Mouse (Mus musculus): ENCODE results near the gene Crispld2. TPM values are rescaled to one million over a fixed set of nuclear protein-coding genes. Genes with fewer than 3 reads are reported as not detected.
A peak's percentile ranks its signal among the peaks of the same experiment; 100 is the strongest.

Gene Crispld2
- polyA plus RNA-seq, 1 experiment from 2014 or later = 9.2 TPM

- peak within 1 kb of the TSS; percentile 97 for H3K27ac ChIP-seq (ENCODE audit: low read depth, low read length)
- peak within 1 kb of the TSS; percentile 88 for H3K4me2 ChIP-seq (replicated peaks; ENCODE audit: low read depth)
- no peaks in the 10 kb centered on the region for H3K27me3 ChIP-seq (replicated peaks; ENCODE audit: control insufficient read depth, insufficient read depth, low read length)
- WGBS = under 1% methylated on average over 87 of the region's 88 CpGs
- H3K4me3 ChIP-seq (ENCODE audit: low read depth, low read length) = peak within 1 kb of the TSS; percentile 85
- H3K4me1 ChIP-seq (replicated peaks; ENCODE audit: control insufficient read depth, insufficient read depth, low read length) = peaks cover 4% of the 10 kb centered on the region
- no peaks in the 10 kb centered on the region for H3K9me3 ChIP-seq (ENCODE audit: control insufficient read depth)
- peak; percentile 13; the same call in 1 of the 2 replicates for TF ChIP-seq CTCF (IDR thresholded peaks at IDR 0.05; ENCODE audit: low read depth)
- peak within 1 kb of the TSS; percentile 89 for H3K9ac ChIP-seq (ENCODE audit: low read depth, low read length)
- peak; percentile 62 for ATAC-seq
- H3K36me3 ChIP-seq (ENCODE audit: control insufficient read depth, insufficient read depth) = no peaks in the 10 kb centered on the region
These were observed 109.1 kb downstream of the Crispld2 start, which contains the start of gene Zdhhc7 for GRCm38 (mm10) chr8:120101068-120101972. Gene Zdhhc7, minus strand, starts transcription at chr8:120101482.

Other genes with a start within 250 kb of the Crispld2 start
- gene Tldc1, start 214.0 kb upstream of the Crispld2 start, polyA plus RNA-seq (2015; fragmentation: Nextera tagmentation; extraction: Ambion mirVana) = 7.7 and 8.4 TPM in 2 replicates
- 166 and 169 TPM in 2 replicates for gene Cotl1, start 151.9 kb upstream of the Crispld2 start, polyA plus RNA-seq (2015; fragmentation: Nextera tagmentation; extraction: Ambion mirVana)
- gene Klhl36, start 130.2 kb upstream of the Crispld2 start, polyA plus RNA-seq (2015; fragmentation: Nextera tagmentation; extraction: Ambion mirVana) = 7.3 and 7.4 TPM in 2 replicates
- gene Usp10, start 82.1 kb upstream of the Crispld2 start, polyA plus RNA-seq (2015; fragmentation: Nextera tagmentation; extraction: Ambion mirVana) = 37.1 and 41.2 TPM in 2 replicates
- not detected in 2 replicates for gene Gm20388, start 81.6 kb upstream of the Crispld2 start, polyA plus RNA-seq (2015; fragmentation: Nextera tagmentation; extraction: Ambion mirVana)
- 39.4 and 44.9 TPM in 2 replicates for gene Zdhhc7, start 109.0 kb downstream of the Crispld2 start, polyA plus RNA-seq (2015; fragmentation: Nextera tagmentation; extraction: Ambion mirVana)
- gene 6430548M08Rik, start 121.7 kb downstream of the Crispld2 start, polyA plus RNA-seq (2015; fragmentation: Nextera tagmentation; extraction: Ambion mirVana) = 6.0 and 7.1 TPM in 2 replicates
- gene Fam92b, start 185.0 kb downstream of the Crispld2 start, polyA plus RNA-seq (2015; fragmentation: Nextera tagmentation; extraction: Ambion mirVana) = 0.29 TPM in 1 of 2 replicates, not detected in the other
- 6.4 and 7.8 TPM in 2 replicates for gene Gse1, start 236.0 kb downstream of the Crispld2 start, polyA plus RNA-seq (2015; fragmentation: Nextera tagmentation; extraction: Ambion mirVana)